Mouse (Mus musculus) stomach, postnatal 0 days (tissue): ENCODE results near the gene Zglp1.

Experiments
- CTCF ChIP-seq: IDR thresholded peaks from 2 replicates; pipeline ENCODE4 v1.5.1; 2016; ENCODE audit warnings: antibody characterized with exemption, low read depth, mild to moderate bottlenecking, moderate library complexity
- EP300 ChIP-seq: optimal IDR thresholded peaks from 2 replicates; pipeline ENCODE3; 2016; ENCODE audit warnings: antibody characterized with exemption

DNA sequence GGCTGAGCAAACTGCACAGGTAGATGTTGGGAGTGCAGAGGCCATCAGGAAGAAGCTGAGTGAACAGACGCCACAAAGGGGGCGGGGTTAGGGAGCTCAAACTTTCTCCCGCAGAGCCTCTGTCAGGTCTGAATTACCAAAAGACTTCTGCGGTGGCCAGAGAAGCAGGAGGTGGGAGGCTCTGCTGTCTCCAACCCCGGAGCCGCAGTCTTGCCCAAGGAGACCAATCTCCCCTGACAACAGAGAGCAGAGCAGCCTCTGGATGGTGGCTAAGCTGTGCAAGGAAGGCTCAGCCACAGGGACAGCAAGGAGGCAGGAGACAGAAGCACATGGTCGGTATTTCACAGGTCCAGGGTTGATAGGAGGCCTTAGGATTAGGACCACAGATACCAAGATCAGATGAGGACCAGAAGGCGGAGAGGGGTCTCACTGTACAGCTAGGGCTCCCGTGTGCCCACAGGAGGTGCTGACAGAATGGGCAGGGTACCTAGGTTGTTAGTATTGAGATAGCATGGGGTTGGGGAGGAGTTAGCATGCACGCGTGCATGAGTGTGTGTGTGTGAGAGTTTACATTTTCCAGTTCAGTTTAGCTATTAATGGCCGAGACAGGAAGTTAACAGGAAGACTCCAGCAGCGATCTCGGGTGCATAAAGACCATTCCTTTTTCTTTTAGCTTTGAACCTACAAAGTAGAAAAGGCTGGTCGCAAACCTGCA, 33.7 kb upstream of the Zglp1 start:
- TF ChIP-seq CTCF (no peak), EP300 (no peak)
